Mouse (Mus musculus) C2C12 (cell line): ENCODE data around the gene Abcc4.

ENCODE experiments used
- CTCF ChIP-seq: IDR thresholded peaks from one replicate; pipeline ENCODE4 v1.5.1; 2011; ENCODE audit not compliant: control insufficient read depth, insufficient read depth, insufficient read length
- MAX ChIP-seq: IDR thresholded peaks from one replicate; pipeline ENCODE4 v1.6.1; 2011; ENCODE audit warnings: mild to moderate bottlenecking, control low read depth
- MYOG ChIP-seq: IDR thresholded peaks from one replicate; pipeline ENCODE4 v1.6.1; 2011; ENCODE audit not compliant: control insufficient read depth, insufficient read length; ENCODE audit errors: extremely low read depth
- USF1 ChIP-seq: IDR thresholded peaks from one replicate; pipeline ENCODE4 v1.6.1; 2011; ENCODE audit warnings: low read depth, mild to moderate bottlenecking, control low read depth, moderate library complexity

DNA sequence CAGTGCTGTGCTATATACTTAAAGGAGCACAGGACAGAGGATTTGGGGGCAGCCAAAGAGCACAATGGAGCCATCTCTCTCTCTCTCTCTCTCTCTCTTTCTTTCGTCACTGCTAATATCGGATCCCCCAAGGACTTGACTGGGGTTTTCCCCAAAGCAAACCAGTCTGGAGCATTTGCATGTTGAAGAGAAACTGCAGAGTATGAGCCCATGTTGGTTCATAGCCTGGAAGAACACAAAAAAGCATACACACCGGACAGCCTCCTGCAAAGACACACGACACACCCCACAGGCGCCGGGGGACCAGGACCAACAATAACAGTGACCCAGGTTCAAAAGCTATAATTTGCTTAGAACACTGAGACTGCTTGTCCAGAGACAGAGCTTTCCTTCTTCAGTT lies 14.1 kb downstream of the Abcc4 start:
- TF ChIP-seq CTCF (no peak), MAX (no peak), MYOG (no peak), USF1 (no peak)
